Mouse (Mus musculus): Measurements from ENCODE around the gene Lrig2. TPM values are rescaled to one million over a fixed set of nuclear protein-coding genes. Genes with fewer than 3 reads are reported as not detected.

Gene Lrig2
- polyA plus RNA-seq (2014; fragmentation: Nextera tagmentation; extraction: Ambion mirVana): 16.1 and 22.2 TPM in 2 replicates

DNA sequence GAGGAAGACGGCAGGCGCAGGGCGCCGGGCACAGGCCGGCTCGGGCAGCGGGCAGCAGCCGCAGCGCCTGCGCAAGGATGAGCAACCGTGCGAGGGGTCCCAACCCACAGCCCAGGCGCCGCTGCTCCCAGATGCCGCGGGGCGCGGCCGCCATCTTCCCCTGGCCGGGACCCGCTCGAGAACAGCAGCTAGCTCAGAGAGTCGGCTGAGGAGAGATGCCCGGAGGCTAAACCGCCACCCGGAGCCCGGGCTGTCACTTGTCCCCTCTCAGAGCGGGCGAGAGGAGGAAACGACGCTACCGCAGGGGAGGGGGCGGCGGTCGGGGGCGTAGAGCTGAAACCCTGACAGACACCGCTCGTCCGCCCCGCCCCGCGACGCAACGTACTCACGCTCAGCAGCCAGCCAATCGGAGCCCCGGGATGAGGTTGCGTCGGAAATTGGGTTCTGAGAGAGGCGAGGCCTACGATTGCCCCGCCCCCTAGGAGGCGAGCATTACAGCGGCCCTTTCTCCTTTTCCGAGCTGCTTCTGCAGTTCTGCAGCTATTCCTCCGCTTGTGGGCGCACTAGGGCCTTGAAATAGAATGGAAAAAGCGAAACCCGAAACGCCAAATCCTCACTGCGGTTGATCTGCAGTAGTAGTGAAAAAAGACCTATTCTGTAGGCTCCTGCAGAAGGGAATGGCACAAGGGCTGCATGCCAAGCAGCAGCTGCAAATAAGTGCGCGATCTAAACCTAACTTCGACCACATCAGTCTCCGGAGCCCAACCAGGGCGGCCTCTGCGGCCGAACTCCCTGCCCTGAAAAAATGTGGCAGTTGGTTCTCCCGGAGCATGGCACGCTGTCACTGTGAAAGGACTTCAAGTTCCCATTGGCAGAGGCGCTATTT is at the start of gene Lrig2:
Gene Lrig2 (minus strand): TSS at position 381 of the 886 bp plus-strand sequence.
- Histone ChIP-seq H3K9ac (ENCODE audit: low read depth, low read length) (peak within 1 kb of the TSS; percentile 84), H3K27me3 (replicated peaks; ENCODE audit: control insufficient read depth, insufficient read depth, low read length) (no peaks in the 10 kb centered on the region), H3K27ac (replicated peaks; ENCODE audit: low read depth, low read length) (peak within 1 kb of the TSS; percentile 96), H3K4me2 (ENCODE audit: low read depth, low read length) (peak within 1 kb of the TSS; percentile 73), H3K4me1 (ENCODE audit: control insufficient read depth, insufficient read depth, low read length) (peaks cover 3% of the 10 kb centered on the region; the same call in 1 of the 2 replicates), H3K9me3 (ENCODE audit: control insufficient read depth, low read length) (no peaks in the 10 kb centered on the region), H3K4me3 (ENCODE audit: low read depth, low read length) (peak within 1 kb of the TSS; percentile 86), H3K36me3 (ENCODE audit: control insufficient read depth, insufficient read depth, low read length) (no peaks in the 10 kb centered on the region)
- under 1% methylated on average over 30 of the region's 71 CpGs for WGBS
- ATAC-seq (ENCODE audit: low read depth) (peak; percentile 98), DNase-seq (ENCODE audit: low spot score) (peak; percentile 99)

DNA sequence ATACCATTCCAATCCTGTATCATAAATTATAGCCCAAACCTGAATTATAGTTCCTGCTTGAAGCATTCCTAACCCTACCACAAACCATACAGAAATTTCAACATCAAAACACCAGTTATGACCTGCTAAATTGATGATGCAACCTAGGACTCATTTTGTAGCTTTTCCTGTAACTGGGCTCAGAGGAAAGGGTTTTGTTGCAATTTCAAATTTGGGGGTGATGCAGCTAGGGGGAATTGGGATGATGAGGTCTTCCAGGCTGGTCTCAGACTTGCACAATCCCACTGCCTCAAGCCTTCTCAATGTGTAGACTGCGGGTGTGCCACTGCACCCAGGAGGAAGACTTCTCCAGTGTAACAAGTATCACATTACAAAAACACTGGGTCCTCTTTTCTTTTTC is 44.9 kb upstream of the Lrig2 start:
- Histone ChIP-seq H3K36me3 (ENCODE audit: control insufficient read depth, insufficient read depth, low read length) (no peaks in the 10 kb centered on the region), H3K9ac (ENCODE audit: low read depth, low read length) (no peak overlapping the region), H3K27me3 (replicated peaks; ENCODE audit: control insufficient read depth, insufficient read depth, low read length) (no peaks in the 10 kb centered on the region), H3K4me2 (ENCODE audit: low read depth, low read length) (no peak overlapping the region), H3K4me1 (ENCODE audit: control insufficient read depth, insufficient read depth, low read length) (no peaks in the 10 kb centered on the region), H3K27ac (replicated peaks; ENCODE audit: low read depth, low read length) (no peak overlapping the region), H3K9me3 (ENCODE audit: control insufficient read depth, low read length) (no peaks in the 10 kb centered on the region), H3K4me3 (ENCODE audit: low read depth, low read length) (no peak overlapping the region)
- DNase-seq (ENCODE audit: low spot score): no peak
- 95% methylated on average over 1 of the region's 1 CpGs for WGBS
- ATAC-seq (ENCODE audit: low read depth): no peak

DNA sequence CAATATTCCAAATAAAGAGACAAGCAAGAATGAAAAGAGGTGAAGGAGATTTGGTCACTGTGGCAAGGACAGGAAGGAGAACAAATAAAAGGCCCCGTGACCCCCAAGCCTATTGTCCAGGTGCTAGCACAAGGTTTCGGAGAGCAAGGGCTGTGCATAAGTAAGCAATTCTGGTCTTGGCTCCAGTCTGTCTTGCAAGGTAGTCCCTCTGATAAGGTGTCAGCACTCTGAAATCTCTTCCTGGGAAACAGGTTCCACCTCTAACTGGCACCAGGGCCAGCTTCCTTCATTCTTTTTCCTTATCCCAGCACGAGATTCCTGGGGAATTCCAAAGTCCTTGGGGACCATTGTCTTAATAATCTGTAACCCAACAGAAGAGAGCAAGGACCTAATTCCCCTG is 38.9 kb upstream of the Lrig2 start:
- H3K4me1 ChIP-seq (ENCODE audit: control insufficient read depth, insufficient read depth, low read length): no peaks in the 10 kb centered on the region
- no peak overlapping the region for H3K27ac ChIP-seq (replicated peaks; ENCODE audit: low read depth, low read length)
- H3K4me2 ChIP-seq (ENCODE audit: low read depth, low read length): no peak overlapping the region
- H3K4me3 ChIP-seq (ENCODE audit: low read depth, low read length): no peak overlapping the region
- H3K36me3 ChIP-seq (ENCODE audit: control insufficient read depth, insufficient read depth, low read length): no peaks in the 10 kb centered on the region
- ATAC-seq (ENCODE audit: low read depth) (no peak), DNase-seq (ENCODE audit: low spot score) (no peak)
- WGBS: 57% methylated on average over 3 of the region's 3 CpGs
- no peaks in the 10 kb centered on the region for H3K9me3 ChIP-seq (ENCODE audit: control insufficient read depth, low read length)
- no peak overlapping the region for H3K9ac ChIP-seq (ENCODE audit: low read depth, low read length)
- no peaks in the 10 kb centered on the region for H3K27me3 ChIP-seq (replicated peaks; ENCODE audit: control insufficient read depth, insufficient read depth, low read length)

GRCm38 (mm10) chr3:104548367-104549087 is 36.8 kb upstream of the Lrig2 start:
- Histone ChIP-seq H3K36me3 (ENCODE audit: control insufficient read depth, insufficient read depth, low read length) (no peaks in the 10 kb centered on the region), H3K27me3 (replicated peaks; ENCODE audit: control insufficient read depth, insufficient read depth, low read length) (no peaks in the 10 kb centered on the region), H3K4me1 (ENCODE audit: control insufficient read depth, insufficient read depth, low read length) (no peaks in the 10 kb centered on the region), H3K9me3 (ENCODE audit: control insufficient read depth, low read length) (no peaks in the 10 kb centered on the region), H3K4me2 (ENCODE audit: low read depth, low read length) (no peak overlapping the region), H3K27ac (replicated peaks; ENCODE audit: low read depth, low read length) (no peak overlapping the region), H3K9ac (ENCODE audit: low read depth, low read length) (no peak overlapping the region), H3K4me3 (ENCODE audit: low read depth, low read length) (no peak overlapping the region)
- 70% methylated on average over 15 of the region's 15 CpGs for WGBS
- no peak for DNase-seq (ENCODE audit: low spot score)
- ATAC-seq (ENCODE audit: low read depth): no peak

- ATAC-seq (ENCODE audit: low read depth): no peak
- Histone ChIP-seq H3K9me3 (ENCODE audit: control insufficient read depth, low read length) (no peaks in the 10 kb centered on the region), H3K4me1 (ENCODE audit: control insufficient read depth, insufficient read depth, low read length) (0 out of 2 replicates have a peak, but pooled peaks cover 5% of the 10 kb centered on the region), H3K4me2 (ENCODE audit: low read depth, low read length) (no peak overlapping the region), H3K27me3 (replicated peaks; ENCODE audit: control insufficient read depth, insufficient read depth, low read length) (no peaks in the 10 kb centered on the region), H3K9ac (ENCODE audit: low read depth, low read length) (no peak overlapping the region), H3K27ac (replicated peaks; ENCODE audit: low read depth, low read length) (no peak overlapping the region), H3K36me3 (ENCODE audit: control insufficient read depth, insufficient read depth, low read length) (no peaks in the 10 kb centered on the region), H3K4me3 (ENCODE audit: low read depth, low read length) (no peak overlapping the region)
- 95% methylated on average over 3 of the region's 3 CpGs for WGBS
- DNase-seq (ENCODE audit: low spot score): no peak
Observed at GRCm38 (mm10) chr3:104543825-104544224, 32.1 kb upstream of the Lrig2 start.

- H3K27me3 ChIP-seq (replicated peaks; ENCODE audit: control insufficient read depth, insufficient read depth, low read length): no peaks in the 10 kb centered on the region
- H3K4me2 ChIP-seq (ENCODE audit: low read depth, low read length): peak overlapping the region; percentile 57
- peak overlapping the region; percentile 57; the same call in 1 of the 2 replicates for H3K9ac ChIP-seq (ENCODE audit: low read depth, low read length)
- ATAC-seq (ENCODE audit: low read depth): 0 out of 2 replicates have a peak, but pooled peaks have one; percentile 17
- 14% methylated on average over 2 of the region's 2 CpGs for WGBS
- no peaks in the 10 kb centered on the region for H3K9me3 ChIP-seq (ENCODE audit: control insufficient read depth, low read length)
- no peak for DNase-seq (ENCODE audit: low spot score)
- 0 out of 2 replicates have a peak, but pooled peaks cover 5% of the 10 kb centered on the region for H3K4me1 ChIP-seq (ENCODE audit: control insufficient read depth, insufficient read depth, low read length)
- H3K4me3 ChIP-seq (ENCODE audit: low read depth, low read length): no peak overlapping the region; the same call in 1 of the 2 replicates
- H3K36me3 ChIP-seq (ENCODE audit: control insufficient read depth, insufficient read depth, low read length): no peaks in the 10 kb centered on the region
- H3K27ac ChIP-seq (replicated peaks; ENCODE audit: low read depth, low read length): peak overlapping the region; percentile 76; the same call in 1 of the 2 replicates
Observed at GRCm38 (mm10) chr3:104542065-104542429, 30.3 kb upstream of the Lrig2 start.

DNA sequence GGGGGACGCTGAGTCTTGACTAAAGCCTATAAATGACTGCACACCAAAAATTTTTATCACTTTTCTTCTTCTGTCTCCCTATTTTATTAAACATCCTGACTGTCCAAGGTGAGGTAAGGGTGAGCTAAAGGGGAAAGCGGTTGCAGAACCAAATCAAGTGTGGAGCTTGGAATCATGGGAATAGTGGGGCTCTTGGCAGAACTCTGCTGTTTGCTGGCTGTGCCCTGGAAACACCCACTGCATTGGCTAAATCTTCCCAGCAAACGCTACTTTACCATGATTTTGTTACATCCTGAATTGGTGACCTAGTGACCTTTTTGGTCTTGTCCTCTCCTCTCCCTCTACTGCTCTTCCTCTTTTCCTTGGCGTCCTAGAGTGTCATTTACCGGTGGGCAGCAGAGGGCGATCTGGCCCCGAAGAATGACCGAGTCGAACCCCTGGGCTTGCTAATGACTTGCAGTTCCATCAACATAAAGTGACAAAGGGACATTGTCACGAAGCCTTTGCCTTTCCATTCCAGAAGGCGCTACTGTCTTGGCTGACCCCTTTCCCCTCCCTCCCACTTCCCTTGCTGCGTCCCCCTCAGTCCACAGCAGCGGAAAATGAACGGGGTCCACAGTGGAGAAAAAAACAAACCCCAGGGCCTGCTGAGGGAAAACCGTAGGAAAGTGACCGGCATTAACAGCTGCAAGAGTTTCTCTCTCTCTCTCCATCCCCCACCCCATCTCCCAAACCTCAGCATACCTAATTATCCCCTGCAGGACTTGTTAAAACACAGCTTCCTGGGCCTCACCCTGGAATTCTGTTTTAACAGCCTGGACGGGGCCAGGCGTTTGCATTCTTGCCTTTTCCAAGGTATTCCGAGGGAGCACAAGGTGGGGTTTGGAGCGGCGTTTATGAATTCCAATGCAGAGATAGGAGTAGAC is 29.7 kb upstream of the Lrig2 start:
- WGBS: 9% methylated on average over 21 of the region's 21 CpGs
- Histone ChIP-seq H3K36me3 (ENCODE audit: control insufficient read depth, insufficient read depth, low read length) (no peaks in the 10 kb centered on the region), H3K9ac (ENCODE audit: low read depth, low read length) (peak overlapping the region; percentile 57), H3K4me1 (ENCODE audit: control insufficient read depth, insufficient read depth, low read length) (0 out of 2 replicates have a peak, but pooled peaks cover 5% of the 10 kb centered on the region), H3K4me2 (ENCODE audit: low read depth, low read length) (peak overlapping the region; percentile 57), H3K4me3 (ENCODE audit: low read depth, low read length) (peak overlapping the region; percentile 28), H3K27ac (replicated peaks; ENCODE audit: low read depth, low read length) (peak overlapping the region; percentile 76), H3K9me3 (ENCODE audit: control insufficient read depth, low read length) (no peaks in the 10 kb centered on the region), H3K27me3 (replicated peaks; ENCODE audit: control insufficient read depth, insufficient read depth, low read length) (no peaks in the 10 kb centered on the region)
- DNase-seq (ENCODE audit: low spot score): peak; percentile 83
- ATAC-seq (ENCODE audit: low read depth): peak; percentile 81
